Mouse (Mus musculus) thymus, postnatal 36 days (tissue): ENCODE results near the gene AA467197.

Experiments used
- DNase-seq, 2 experiments: peaks; one replicate each; pipeline ENCODE4 v3.0.0; 2022; ENCODE audit warnings: mixed read lengths in 2 of 2

AA467197 gene

DNA sequence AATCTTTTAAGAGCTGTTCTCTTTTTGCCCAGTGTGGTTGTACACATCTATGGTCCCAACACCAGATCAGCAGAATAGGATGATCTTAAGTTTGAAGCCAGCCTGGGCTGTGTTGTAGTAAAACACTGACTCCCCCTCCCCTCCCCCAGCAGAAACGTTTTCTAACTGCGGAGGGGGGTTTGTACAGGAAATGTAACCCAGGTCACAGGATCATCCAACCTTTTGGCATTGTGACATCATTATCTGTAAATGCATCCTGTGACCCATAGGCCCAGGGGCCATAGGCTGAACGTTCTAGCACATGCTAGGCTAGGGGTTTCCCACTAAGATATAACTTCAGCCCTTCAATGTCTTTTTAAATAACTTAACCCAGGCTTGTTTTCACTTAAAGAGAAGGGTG is at the start of gene AA467197:
Gene AA467197 (plus strand): TSS at position 301 of the 400 bp plus-strand sequence.
- no peak for DNase-seq

DNA sequence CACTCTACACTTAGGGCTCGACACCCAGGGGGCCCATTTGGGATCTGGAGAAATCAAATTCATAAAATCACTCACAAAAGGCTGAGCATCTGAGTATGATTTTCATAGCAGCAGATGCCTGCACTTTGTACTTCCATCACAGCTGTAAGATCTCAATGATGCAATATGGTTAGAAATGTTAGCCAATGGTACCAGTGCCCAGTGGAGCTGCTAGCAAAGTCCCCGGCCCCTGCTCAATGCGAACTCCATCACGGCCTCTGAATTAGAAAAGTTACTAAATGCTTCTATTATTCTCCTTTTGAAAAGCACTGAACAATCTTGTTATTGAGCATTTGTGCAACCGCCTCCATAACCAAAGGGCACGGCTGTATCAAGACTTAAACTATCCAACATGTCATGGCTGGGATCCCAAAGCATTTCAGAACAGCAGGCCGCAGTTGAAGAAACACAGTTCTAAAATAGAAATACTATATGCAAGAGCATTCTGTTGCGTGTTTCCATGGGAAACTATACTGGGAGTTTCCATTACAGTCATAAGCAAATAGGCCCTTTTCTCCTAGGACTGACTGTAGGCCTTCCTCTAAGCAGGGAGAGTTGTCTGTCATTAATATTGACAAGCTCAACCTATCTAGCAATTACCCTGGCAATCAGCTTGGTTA is 48.8 kb upstream of the AA467197 start:
- no peak for DNase-seq

DNA sequence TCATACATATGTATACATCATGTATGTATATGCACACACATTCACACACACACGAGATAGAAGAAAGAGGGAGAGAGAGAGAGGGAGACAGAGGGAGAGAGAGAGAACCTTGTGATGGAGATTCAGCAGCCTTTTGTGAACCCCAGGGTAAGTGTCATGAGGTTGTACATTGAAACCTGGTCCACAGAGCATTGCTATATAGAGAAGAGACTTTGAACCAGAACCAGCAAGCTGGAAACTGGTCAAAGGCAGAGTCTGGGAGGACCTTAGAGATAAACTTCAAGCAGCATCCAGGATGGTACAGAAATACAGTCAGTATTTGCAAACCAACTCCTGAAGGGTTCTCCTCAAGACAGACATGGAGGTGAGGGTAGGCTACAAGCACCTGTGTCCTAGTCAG is 46.4 kb upstream of the AA467197 start:
- no peak for DNase-seq

DNA sequence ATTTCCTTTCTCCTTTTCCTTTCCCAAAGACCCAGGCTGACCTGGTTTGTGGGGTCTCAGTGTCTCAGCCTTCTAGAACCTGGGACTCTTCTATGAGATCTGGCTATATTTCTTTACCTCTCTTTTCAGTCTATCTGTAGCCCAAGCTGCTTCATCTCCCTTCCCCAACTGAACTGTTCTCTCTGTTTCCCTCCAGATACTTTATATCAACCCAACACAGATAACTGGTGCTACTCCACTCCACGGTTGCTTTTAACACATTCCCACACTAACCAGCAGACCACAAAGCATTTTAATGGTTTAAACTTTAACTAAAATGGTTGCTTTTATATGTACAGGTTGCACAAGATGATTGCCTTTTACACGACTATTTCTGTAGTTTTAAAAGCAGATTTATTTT is 45.6 kb upstream of the AA467197 start:
- no peak for DNase-seq

DNA sequence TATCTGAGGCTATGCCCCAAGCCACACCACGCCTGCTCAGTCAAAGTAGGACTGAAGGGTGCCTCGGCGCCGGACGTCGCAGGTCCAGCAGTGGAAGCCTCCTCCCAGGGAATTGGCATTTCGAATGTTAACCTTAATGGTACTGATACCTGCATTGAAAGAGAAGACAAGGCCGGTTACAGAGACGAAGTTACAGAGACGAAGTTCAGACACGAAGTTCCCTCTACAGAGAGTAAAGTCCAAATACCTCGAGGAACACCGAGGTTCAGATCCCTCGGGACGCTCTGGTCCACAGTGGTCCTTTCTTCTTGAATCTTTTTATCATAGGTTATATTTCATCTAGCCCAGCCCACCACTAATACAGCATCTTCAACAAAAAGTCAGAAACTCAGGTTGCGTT is 41.3 kb upstream of the AA467197 start:
- no peak for DNase-seq

DNA sequence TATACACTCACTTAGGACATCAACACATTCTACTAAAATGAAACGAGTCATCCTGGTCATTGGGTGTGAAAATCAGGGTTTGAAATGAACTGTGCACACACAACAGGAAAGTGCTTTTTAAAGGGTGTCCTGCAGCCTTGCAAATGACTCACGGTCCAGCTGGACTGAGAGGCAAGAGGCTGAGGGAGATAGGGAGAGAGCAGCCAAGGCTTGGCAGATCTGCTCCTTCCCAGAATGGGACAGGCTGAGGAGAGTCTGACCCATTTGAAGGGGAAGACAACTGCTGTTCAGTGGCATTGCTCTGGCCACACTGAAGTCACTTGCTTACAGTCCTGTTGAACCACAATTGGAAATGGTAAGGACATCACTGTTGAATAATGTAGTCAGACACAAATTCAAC is 37.0 kb upstream of the AA467197 start:
- no peak for DNase-seq

DNA sequence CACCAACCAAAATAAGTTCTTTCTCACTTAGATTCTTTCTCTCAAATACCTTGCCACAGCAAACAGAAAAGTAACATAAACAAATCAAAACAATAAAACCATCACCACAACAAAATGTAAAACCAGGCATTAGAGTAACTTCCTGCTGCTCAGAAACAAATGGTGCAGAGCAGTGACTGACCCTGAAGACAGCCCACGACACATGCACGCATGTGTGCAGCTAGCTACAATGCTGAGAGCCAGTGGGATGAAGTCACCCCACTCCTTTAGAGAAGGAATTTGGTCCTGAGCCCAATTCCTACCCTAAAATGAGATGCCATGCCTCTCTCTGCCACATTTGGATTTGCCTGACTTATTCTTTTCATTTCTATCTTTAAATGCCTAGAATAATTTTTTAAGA is 35.4 kb upstream of the AA467197 start:
- DNase-seq: no peak

DNA sequence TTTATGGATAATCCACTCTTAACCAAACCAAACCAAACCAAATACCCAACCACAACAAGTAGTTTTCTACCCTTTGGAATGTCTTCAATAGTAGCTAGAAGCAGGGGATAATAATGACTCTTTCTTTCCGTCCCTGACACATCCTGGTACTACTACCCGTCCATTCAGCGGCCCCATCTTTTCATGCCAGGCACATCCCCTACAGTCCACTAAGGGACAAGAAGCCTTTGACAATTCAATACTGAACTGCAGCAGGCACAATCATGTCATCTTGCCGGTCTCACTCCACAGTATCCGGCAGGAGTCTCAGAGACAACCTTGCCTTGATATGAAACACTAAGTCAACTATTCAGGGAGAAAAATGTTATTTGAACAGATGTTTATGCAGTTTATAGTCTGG is 31.0 kb upstream of the AA467197 start:
- no peak for DNase-seq

DNA sequence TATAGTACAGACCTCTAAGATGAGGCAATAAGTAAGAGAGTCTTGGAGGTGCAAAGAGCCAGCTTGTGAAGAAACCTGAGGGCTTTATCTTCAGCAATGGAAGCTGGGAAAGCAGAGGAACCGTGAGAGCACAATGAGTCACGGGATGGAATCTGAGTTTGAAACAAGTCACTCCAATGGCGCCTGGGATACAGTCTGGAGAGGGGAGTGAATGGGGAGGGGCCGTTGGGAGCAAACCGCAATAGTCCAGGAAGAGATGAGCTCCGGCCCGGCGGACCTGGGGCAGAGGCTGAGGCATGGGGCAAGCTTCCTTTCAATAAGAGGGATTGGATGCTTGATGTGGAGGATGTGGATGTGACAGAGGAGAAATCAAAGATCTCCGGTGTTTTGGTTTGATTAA is 28.0 kb upstream of the AA467197 start:
- DNase-seq: no peak

DNA sequence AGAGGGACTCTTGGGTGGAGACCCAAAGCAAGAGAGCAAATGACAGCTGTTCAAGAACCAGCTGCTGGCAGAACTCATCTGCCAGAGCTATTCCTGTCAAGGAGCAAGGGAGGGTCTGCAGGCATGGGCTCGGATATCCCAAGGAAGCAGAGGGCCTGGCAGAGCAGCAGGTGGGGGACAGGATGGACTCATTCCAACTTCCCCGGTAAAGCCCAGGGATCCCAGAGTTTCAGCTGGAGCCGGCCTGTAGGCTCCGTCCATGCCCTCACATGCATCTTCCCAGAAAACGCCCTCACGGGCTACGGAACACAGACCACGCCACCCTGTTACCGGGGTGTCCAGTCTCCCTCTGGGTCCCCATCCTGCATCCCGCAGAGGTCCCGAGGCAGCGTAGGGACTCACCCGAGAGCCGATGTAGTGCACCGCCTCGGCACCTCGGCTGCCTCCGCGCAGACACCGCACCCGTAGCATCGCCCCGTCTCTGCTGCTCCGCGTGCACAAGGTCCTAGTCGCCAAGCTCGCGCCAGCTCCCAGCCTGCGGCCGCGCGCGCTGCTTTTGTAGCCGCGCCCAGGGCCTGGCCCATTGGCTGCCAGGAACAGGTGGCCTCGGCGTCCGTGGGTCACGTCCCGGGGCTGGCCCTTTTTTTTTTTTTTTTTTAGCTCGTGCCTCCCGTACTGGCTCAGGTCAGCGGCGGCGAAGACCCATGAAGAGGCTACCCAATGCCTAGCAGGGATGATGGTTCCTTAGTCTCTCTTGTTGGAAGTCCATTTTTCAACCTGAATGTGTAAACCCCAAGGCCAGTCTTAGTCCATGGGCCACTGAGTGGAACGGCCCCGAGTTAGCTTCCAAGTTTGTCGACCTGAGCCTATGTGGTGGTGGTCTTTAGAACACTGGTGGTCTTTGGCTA is 25.8 kb upstream of the AA467197 start, which contains the start of gene Gatm:
Gene Gatm (minus strand): TSS at position 558 of the 908 bp plus-strand sequence.
- peak; percentile 18 to 30 for DNase-seq

DNA sequence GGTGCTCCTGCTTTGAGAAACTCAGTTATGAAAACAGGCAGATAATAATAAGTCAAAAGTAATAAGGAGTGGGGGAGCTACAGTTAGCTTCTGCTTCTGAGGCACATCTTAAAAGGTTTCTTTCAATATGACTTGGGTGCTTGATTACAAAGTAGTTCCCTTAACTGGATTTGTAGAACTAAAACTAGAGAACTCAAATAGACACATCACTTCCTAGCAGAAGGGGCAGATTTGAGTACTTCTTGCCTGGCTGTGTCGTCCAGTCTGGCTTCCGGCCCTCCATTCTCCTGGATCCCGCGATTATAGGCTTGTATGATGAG is 25.2 kb upstream of the AA467197 start:
- DNase-seq: no peak

DNA sequence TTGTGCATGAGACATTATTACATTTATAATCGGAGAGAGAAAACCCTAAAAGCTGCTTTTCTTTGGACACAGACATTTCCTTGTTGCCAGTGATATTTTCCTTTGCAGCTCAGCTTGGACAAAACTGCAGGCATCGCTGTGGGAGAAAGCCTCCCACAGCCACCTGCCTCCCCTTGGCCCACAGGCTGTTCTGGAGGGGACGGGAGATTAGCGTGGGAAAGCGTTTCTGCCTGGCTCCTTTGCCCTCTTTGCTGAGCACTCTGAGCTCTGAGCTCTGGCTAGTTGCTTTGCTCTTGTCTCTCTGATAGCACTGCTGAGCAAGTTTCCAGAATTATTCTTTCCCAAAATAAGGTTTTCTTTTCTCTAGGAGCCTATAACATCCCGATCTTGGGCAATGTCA is 20.5 kb upstream of the AA467197 start:
- DNase-seq: no peak

DNA sequence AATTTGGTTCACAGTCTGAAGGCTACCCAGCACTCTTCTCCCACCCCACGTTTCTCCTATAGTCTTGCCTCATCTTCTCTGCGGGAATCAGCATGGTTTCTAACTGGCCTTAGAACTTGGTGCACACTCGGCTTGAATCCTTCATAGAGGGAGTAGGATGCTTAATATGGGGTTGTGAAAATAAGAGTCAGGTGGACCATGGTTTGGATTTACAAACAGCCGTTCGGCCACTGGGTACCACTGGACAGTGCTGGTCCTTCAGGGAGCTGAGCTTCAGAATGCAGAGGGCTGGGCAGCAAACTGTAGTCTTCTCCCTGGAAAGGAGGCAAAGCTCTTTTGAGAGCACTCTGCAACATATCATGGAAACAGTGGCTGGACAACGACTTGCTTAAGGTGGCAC is 19.0 kb upstream of the AA467197 start:
- DNase-seq: no peak

DNA sequence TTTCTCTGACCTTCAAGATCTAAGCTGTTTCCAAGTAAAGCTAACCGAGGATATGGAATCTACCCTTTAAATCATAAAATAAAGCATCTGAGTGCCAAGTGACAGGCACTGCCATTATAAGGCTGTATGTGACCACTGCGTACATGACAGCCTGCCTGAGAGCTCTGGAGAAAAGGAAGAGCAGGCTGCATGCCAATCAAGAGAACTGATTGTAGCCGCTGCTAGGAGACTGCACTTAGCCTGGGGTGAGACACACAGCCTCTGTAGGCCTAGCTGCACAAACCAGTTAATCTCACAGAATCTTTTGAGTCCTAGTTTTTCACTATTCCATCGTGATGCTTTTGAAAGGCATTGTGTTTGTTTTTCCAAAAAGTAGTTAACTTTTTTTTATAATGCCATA is 18.1 kb upstream of the AA467197 start:
- DNase-seq: no peak

DNA sequence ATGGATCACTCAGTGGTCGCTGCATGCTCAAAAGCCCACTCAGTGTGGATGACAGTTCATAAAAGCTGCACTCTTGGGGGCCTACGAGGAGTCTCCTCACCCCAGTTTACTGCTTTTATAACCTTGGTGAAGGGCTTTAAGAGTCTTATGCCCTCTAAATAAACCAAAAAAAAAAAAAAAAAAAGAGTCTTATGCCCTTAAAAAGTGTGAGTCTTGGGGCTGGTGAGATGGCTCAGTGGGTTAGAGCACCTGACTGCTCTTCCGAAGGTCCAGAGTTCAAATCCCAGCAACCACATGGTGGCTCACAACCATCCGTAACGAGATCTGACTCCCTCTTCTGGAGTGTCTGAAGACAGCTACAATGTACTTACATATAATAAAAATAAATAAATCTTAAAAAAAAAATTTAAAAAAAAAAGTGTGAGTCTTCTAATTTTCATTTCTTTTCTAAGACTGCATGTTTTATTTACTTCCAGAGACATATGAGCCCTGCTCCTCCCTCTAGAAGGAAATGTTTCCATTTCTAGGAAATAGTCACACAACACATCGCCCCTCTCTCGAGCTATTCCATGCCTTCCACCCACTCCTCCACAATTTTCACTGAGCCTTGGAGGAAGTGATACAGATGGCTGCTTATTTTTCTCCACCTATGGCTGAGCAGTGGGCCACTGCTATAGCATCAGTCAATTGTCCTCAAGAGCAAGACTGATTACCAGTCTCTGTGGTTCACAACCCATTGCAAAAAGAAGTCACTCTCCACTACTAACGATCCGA is 15.3 kb upstream of the AA467197 start:
- DNase-seq: no peak

DNA sequence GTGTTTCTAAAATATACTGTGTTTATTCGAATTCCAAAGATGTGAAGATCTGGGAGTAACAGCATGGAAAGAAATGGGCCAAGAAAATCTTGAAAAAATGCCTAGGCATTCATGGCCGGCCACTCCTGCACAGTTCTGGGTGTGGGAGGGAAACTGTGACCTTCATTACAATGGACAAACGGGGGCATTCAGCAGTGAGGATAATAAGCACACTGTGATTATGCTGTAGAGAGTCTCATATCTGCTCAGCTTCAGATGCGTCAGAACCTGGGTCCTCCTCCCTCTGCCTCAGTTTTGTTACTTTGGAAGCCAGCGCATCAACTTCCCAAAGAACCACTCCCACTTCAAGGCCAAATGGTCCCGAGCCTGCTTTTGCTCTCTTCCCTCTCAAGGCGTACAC is 10.9 kb upstream of the AA467197 start:
- DNase-seq: no peak

DNA sequence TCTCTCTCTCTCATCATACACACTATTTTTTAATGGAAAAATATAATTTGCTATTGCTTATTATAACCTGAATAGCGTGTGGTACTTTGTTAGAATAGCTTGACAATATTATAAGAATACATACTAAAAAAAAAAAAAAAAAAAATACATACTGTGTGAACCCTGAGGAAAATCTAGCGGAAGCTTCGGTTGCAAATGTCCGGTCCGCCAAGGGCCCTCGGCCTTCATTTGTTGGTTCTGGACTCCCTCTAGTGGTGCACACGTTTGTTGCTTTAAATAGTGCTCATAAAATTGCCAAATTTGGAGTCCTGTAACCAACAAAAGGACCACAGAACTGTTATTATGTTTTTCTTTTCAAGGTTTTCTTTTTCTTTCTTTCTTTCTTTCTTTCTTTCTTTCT is 7.8 kb upstream of the AA467197 start:
- peak; percentile 36 to 48 for DNase-seq

DNA sequence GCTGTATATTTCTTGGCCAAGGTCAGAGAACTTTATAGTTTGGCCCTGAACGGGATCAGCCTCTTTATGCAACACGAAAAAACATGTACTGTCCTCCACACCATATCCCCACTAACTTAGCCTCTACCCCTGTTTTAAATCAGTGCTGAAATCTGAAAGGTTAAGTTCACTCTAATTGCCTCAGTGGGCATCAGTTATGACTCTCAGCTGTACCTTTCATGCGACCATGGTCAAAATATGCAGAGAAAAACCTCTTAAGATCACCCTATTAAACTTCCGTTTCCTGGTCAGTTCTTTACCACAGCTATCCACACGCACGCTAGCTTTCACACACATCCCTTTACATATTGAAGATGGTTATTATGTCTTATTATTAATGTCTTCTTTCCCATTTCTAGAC is 6.9 kb upstream of the AA467197 start:
- no peak for DNase-seq

DNA sequence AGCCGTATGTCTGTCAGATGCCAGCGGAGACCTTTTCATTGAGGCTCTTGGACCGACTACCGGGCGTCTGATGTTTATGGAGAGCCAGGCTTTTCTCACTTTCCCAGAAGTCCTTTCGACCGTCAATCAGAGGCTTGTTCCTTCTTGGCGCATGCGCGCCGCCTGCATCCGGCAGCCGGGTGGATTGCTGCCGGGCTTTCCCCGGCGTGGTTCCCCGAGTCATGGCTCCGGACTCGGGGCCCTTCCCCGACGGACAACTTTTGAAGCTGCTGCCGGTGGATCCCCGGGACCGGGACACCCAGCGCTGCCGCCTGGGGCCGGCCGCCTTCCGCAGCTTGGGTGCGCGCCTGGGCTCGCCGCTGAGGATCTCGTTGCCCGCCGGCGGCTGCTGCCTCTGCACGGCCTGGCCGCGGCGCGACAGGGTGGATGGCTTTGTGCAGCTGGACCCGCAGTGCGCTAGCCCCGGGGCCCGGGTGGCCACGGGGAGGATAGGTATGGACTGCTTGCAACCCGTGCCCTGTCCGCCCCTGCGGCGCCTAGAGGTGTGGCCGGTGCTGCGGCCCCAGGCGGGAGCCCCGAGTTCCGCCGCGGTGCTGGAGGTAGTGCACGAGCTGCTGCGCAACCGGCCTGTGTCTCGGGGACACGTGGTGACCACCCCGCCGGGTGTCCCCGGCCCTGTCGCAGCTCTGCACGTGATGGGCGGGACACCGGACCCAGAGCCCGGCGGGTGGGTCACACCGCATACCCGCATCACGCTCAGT is 6.1 kb upstream of the AA467197 start:
- peak; percentile 82 to 89 for DNase-seq

DNA sequence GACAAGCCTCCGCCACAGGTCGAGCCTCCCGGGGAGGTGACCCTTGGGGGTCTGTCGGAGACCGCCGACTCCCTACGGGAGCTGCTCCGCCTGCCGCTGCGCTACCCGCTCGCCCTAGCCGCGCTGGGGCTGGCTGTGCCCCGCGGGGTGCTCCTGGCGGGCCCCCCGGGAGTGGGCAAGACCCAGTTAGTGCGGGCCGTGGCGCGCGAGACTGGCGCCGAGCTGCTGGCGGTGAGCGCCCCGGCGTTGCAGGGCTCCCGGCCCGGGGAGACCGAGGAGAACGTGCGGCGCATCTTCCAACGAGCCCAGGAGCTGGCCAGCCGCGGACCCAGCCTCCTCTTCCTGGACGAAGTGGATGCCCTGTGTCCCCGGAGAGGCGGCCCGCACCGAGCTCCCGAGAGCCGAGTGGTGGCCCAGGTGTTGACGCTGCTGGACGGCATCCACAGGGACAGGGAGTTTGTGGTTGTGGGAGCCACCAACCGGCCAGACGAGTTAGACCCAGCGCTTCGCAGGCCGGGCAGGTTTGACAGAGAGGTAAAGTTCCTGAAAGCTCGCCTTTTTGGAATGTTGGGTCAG is 5.5 kb upstream of the AA467197 start:
- DNase-seq: no peak

DNA sequence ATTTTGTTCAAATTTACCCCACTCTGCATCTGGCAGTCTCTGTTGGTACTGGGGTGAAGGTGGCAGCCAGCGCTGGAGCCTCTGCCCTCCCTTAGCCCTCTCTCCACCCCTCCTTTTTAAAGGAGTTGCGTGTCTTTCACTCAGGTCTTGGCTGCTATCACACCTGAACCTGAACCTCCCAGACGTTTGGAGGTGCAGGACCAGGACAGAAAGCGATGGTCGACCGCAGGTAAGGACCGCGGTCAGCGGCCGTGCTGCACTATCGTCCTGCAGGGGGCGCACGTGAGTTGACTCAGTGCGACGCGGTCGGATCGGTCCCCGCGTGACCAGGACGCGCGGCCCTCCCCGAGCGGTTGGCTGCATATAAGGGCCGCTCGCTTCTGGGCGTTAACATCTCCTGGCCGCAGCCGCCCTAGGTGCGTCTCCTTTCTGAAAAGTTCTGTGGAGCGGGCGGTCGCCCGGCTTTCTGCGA is 776 bp downstream of the AA467197 start:
- peak; percentile 77 to 80 for DNase-seq

DNA sequence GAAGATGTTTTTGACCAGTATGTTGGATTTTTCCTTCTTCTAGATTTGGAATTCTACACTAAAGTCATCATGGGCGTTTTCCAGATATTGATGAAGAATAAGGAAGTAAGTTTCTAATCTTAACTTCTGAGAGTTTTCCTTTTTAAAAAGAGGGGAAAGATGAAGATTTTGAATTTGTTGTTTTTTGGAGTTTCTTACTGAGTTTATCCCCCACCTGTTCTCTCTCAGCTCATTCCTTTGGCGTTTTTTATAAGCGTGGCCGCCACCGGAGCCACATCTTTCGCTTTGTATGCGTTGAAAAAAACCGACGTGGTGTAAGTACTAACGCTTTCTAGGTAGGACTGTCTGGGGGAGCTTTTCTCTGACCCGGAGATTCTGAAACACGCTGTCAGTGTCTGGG is 1.2 kb downstream of the AA467197 start:
- no peak for DNase-seq
